Mouse (Mus musculus) embryonic facial prominence, embryonic 10.5 days (tissue): Measurements from ENCODE around the gene Cyp2c70. TPM values are rescaled to one million over a fixed set of nuclear protein-coding genes. Genes with fewer than 3 reads are reported as not detected.
"Not testable (repeated sequence)": the region's sequence is repeated elsewhere in the genome, so short reads cannot be mapped to it uniquely, and the experiment has no call there.

Source experiments
- DNase-seq: peaks from one replicate; pipeline ENCODE4 v3.0.0-alpha.2; 2017; ENCODE audit warnings: low spot score
- H3K27ac ChIP-seq: fragments of 300-500 bp; sonication (generic); replicated peaks from 2 replicates; pipeline ENCODE4 v1.5.1; 2016; ENCODE audit warnings: mild to moderate bottlenecking
- H3K27me3 ChIP-seq: fragments of 300-500 bp; sonication (generic); replicated peaks from 2 replicates; pipeline ENCODE4 v1.6.1; 2016; ENCODE audit warnings: low read depth, mild to moderate bottlenecking; ENCODE audit not compliant: poor library complexity, severe bottlenecking
- H3K36me3 ChIP-seq: fragments of 300-500 bp; sonication (generic); replicated peaks from 2 replicates; pipeline ENCODE4 v1.6.1; 2016; ENCODE audit warnings: mild to moderate bottlenecking, moderate library complexity
- H3K4me1 ChIP-seq: fragments of 300-500 bp; sonication (generic); 2 replicates; pipeline ENCODE4 v1.6.1; 2016
- H3K4me3 ChIP-seq: fragments of 300-500 bp; sonication (generic); 2 replicates; pipeline ENCODE4 v1.5.1; 2016; ENCODE audit warnings: mild to moderate bottlenecking, moderate library complexity
- H3K9me3 ChIP-seq: fragments of 300-500 bp; sonication (generic); 2 replicates; pipeline ENCODE4 v1.6.1; 2016; ENCODE audit warnings: mild to moderate bottlenecking
- WGBS: fragments of 180-500 bp; shearing (Covaris S2); methylation state at CpG from one replicate; pipeline ENCODE4 v1.1.7; 2016; 5-methylcytosine and 5-hydroxymethylcytosine counted together
- polyA plus RNA-seq: library from polyadenylated mRNA; unstranded; fragments of >200 nt; fragmentation: Nextera tagmentation; extraction: Ambion mirVana; gene quantifications from 2 replicates; pipeline ENCODE4 v1.2.1, GENCODE M21; 2016

The Cyp2c70 gene
- polyA plus RNA-seq, 1 experiment from 2014 or later: not detected

- Histone ChIP-seq H3K36me3 (no peaks in the 10 kb centered on the region), H3K27me3 (no peaks in the 10 kb centered on the region), H3K9me3 (no peaks in the 10 kb centered on the region), H3K4me3 (no peak overlapping the region), H3K4me1 (no peaks in the 10 kb centered on the region), H3K27ac (no peak overlapping the region)
- DNase-seq: no peak
- 86% methylated on average over 4 of the region's 4 CpGs for WGBS
These were observed 8.8 kb downstream of the Cyp2c70 start for GRCm38 (mm10) chr19:40178311-40178710.

- H3K4me1 ChIP-seq, H3K36me3 ChIP-seq, H3K27ac ChIP-seq, H3K9me3 ChIP-seq, H3K4me3 ChIP-seq, DNase-seq, H3K27me3 ChIP-seq: not testable (repeated sequence)
- 84% methylated on average over 4 of the region's 4 CpGs for WGBS
These were observed 18.7 kb downstream of the Cyp2c70 start for GRCm38 (mm10) chr19:40168391-40168790.

DNA sequence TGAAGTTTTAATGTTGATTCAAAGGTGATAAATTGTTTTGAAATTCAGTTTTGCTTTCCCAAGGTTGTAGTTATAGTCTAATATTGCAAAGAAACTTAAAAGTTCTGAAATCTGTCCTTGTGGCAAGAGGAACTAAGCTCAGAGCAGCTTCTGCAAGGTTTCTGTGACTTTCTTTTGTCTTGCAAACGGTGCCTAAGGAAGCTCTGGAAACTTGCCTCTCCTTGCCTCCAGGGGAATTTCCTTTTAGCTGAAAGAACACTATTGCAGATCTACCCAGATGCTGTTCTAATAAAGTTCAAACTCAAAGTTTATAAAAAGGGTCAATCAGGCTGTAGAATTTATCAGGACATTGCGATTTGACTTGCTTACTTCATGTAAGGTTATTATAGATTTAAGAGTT lies 60.1 kb downstream of the Cyp2c70 start:
- H3K9me3 ChIP-seq, H3K27me3 ChIP-seq, H3K4me3 ChIP-seq, H3K4me1 ChIP-seq, DNase-seq, H3K36me3 ChIP-seq, H3K27ac ChIP-seq: not testable (repeated sequence)
- 31% methylated on average over 2 of the region's 2 CpGs for WGBS

GRCm38 (mm10) chr19:40125165-40125564 lies 62.0 kb downstream of the Cyp2c70 start:
- not testable (repeated sequence) for H3K4me1 ChIP-seq, H3K27ac ChIP-seq, DNase-seq, H3K9me3 ChIP-seq, H3K4me3 ChIP-seq, H3K36me3 ChIP-seq, H3K27me3 ChIP-seq
- WGBS: 87% methylated on average over 3 of the region's 3 CpGs

- H3K27me3 ChIP-seq, H3K36me3 ChIP-seq, H3K27ac ChIP-seq, H3K9me3 ChIP-seq, DNase-seq, H3K4me1 ChIP-seq, H3K4me3 ChIP-seq: not testable (repeated sequence)
- 84% methylated on average over 13 of the region's 13 CpGs for WGBS
These were observed 67.5 kb downstream of the Cyp2c70 start for GRCm38 (mm10) chr19:40119624-40120023.

Other genes starting within 250 kb of the Cyp2c70 start
- gene Cyp2c37, start 194.9 kb downstream of the Cyp2c70 start, polyA plus RNA-seq: not detected in 2 replicates
- not detected in 2 replicates for gene Cyp2c54, start 113.5 kb downstream of the Cyp2c70 start, polyA plus RNA-seq
- gene Cyp2c50, start 97.6 kb downstream of the Cyp2c70 start, polyA plus RNA-seq: not detected in 2 replicates
- 122 and 133 TPM in 2 replicates for gene Pdlim1, start 84.5 kb upstream of the Cyp2c70 start, polyA plus RNA-seq